Mouse (Mus musculus) neural tube, embryonic 14.5 days (tissue): ENCODE results near the gene Ptges3l. TPM values are rescaled to one million over a fixed set of nuclear protein-coding genes. Genes with fewer than 3 reads are reported as not detected.
"Not testable (repeated sequence)": the region's sequence is repeated elsewhere in the genome, so short reads cannot be mapped to it uniquely, and the experiment has no call there.

Source experiments
- ATAC-seq: fragments of 200-750 bp; cut with Nextera tagmentation; 2 replicates; pipeline ENCODE4 v1.8.0; 2017; ENCODE audit warnings: low read depth, mild to moderate bottlenecking, moderate TSS enrichment, moderate library complexity
- H3K27ac ChIP-seq: fragments of 300-500 bp; sonication (generic); 2 replicates; pipeline ENCODE4 v1.5.1; 2014; ENCODE audit warnings: low read depth, mild to moderate bottlenecking, control low read depth, low read length, moderate library complexity, mixed read lengths
- H3K27me3 ChIP-seq: fragments of 300-500 bp; sonication (generic); 2 replicates; pipeline ENCODE4 v1.6.1; 2014; ENCODE audit warnings: low read length; ENCODE audit not compliant: control insufficient read depth, insufficient read depth
- H3K36me3 ChIP-seq: fragments of 300-500 bp; sonication (generic); 2 replicates; pipeline ENCODE4 v1.6.1; 2014; ENCODE audit warnings: low read length, mixed read lengths; ENCODE audit not compliant: control insufficient read depth, insufficient read depth
- H3K4me1 ChIP-seq: fragments of 300-500 bp; sonication (generic); 2 replicates; pipeline ENCODE4 v1.6.1; 2014; ENCODE audit warnings: low read length; ENCODE audit not compliant: control insufficient read depth, insufficient read depth
- H3K4me2 ChIP-seq: fragments of 300-500 bp; sonication (generic); 2 replicates; pipeline ENCODE4 v1.6.1; 2014; ENCODE audit warnings: mild to moderate bottlenecking, low read depth, low read length, control low read depth
- H3K4me3 ChIP-seq: fragments of 300-500 bp; sonication (generic); 2 replicates; pipeline ENCODE4 v1.5.1; 2014; ENCODE audit warnings: low read depth, low read length, control low read depth, mixed read lengths
- H3K9ac ChIP-seq: fragments of 300-500 bp; sonication (generic); replicated peaks from 2 replicates; pipeline ENCODE4 v1.6.1; 2014; ENCODE audit warnings: low read depth, mild to moderate bottlenecking, control low read depth, low read length, mixed read lengths
- H3K9me3 ChIP-seq: fragments of 300-500 bp; sonication (generic); 2 replicates; pipeline ENCODE4 v1.6.1; 2016; ENCODE audit warnings: low read length; ENCODE audit not compliant: control insufficient read depth
- WGBS: fragments of 180-500 bp; shearing (Covaris S2); extraction: QIAGEN DNeasy Blood & Tissue Kit; methylation state at CpG from one replicate; pipeline ENCODE4 v1.1.7; 2014; 5-methylcytosine and 5-hydroxymethylcytosine counted together
- polyA plus RNA-seq: library from polyadenylated mRNA; unstranded; fragments of >200 nt; fragmentation: Nextera tagmentation; extraction: Ambion mirVana; gene quantifications from 2 replicates; pipeline ENCODE4 v1.2.1, GENCODE M21; 2014

Ptges3l gene
- polyA plus RNA-seq, 1 experiment from 2014 or later = 1.8 TPM

GRCm38 (mm10) chr11:101418991-101419390 is 6.1 kb downstream of the Ptges3l start:
- no peaks in the 10 kb centered on the region for H3K27me3 ChIP-seq
- no peak overlapping the region for H3K27ac ChIP-seq
- peaks cover 6% of the 10 kb centered on the region; the same call in 1 of the 2 replicates for H3K4me1 ChIP-seq
- H3K9me3 ChIP-seq = no peaks in the 10 kb centered on the region
- no peak overlapping the region for H3K4me3 ChIP-seq
- ATAC-seq = no peak
- H3K4me2 ChIP-seq = no peak overlapping the region
- H3K36me3 ChIP-seq = no peaks in the 10 kb centered on the region
- no peak overlapping the region for H3K9ac ChIP-seq
- WGBS = 61% methylated on average over 6 of the region's 6 CpGs

- peak; percentile 80 for ATAC-seq
- Histone ChIP-seq H3K27ac (peak within 1 kb of the TSS; percentile 85), H3K9ac (peak within 1 kb of the TSS; percentile 74), H3K4me1 (peaks cover 5% of the 10 kb centered on the region; the same call in 1 of the 2 replicates), H3K4me3 (peak within 1 kb of the TSS; percentile 77), H3K36me3 (peaks cover 5% of the 10 kb centered on the region; the same call in 1 of the 2 replicates), H3K9me3 (no peaks in the 10 kb centered on the region), H3K4me2 (peak within 1 kb of the TSS; percentile 75), H3K27me3 (no peaks in the 10 kb centered on the region)
- under 1% methylated on average over 45 of the region's 45 CpGs for WGBS
Observed at GRCm38 (mm10) chr11:101417101-101417855, 7.9 kb downstream of the Ptges3l start, which contains the start of gene Aarsd1. Gene Aarsd1 (minus strand): TSS chr11:101417615.

- ATAC-seq = peak; percentile 49; the same call in 1 of the 2 replicates
Observed at GRCm38 (mm10) chr11:101416433-101417100, 8.6 kb downstream of the Ptges3l start.

GRCm38 (mm10) chr11:101415306-101415705 is 9.8 kb downstream of the Ptges3l start:
- Histone ChIP-seq H3K36me3 (peaks cover 17% of the 10 kb centered on the region; the same call in 1 of the 2 replicates), H3K4me1 (peaks cover 5% of the 10 kb centered on the region; the same call in 1 of the 2 replicates), H3K9me3 (no peaks in the 10 kb centered on the region), H3K9ac (no peak overlapping the region), H3K27me3 (no peaks in the 10 kb centered on the region), H3K27ac (no peak overlapping the region), H3K4me2 (no peak overlapping the region), H3K4me3 (no peak overlapping the region)
- 87% methylated on average over 2 of the region's 2 CpGs for WGBS
- ATAC-seq = no peak

More at GRCm38 (mm10) chr11:101416433-101417100, 8.6 kb downstream of the Ptges3l start:
- peak overlapping the region; percentile 75 for H3K4me2 ChIP-seq
- peak overlapping the region; percentile 74 for H3K9ac ChIP-seq
- peaks cover 5% of the 10 kb centered on the region; the same call in 1 of the 2 replicates for H3K4me1 ChIP-seq
- no peaks in the 10 kb centered on the region for H3K27me3 ChIP-seq
- WGBS = 1% methylated on average over 11 of the region's 11 CpGs
- H3K36me3 ChIP-seq = peaks cover 11% of the 10 kb centered on the region; the same call in 1 of the 2 replicates
- H3K9me3 ChIP-seq = no peaks in the 10 kb centered on the region
- H3K27ac ChIP-seq = peak overlapping the region; percentile 85
- H3K4me3 ChIP-seq = peak overlapping the region; percentile 77

GRCm38 (mm10) chr11:101395110-101395509 is 30.0 kb downstream of the Ptges3l start:
- WGBS = 5% methylated on average over 8 of the region's 8 CpGs
- Histone ChIP-seq H3K4me2 (no peak overlapping the region), H3K9ac (no peak overlapping the region), H3K27me3 (no peaks in the 10 kb centered on the region), H3K9me3 (no peaks in the 10 kb centered on the region), H3K27ac (no peak overlapping the region), H3K4me3 (no peak overlapping the region), H3K4me1 (no peaks in the 10 kb centered on the region), H3K36me3 (no peaks in the 10 kb centered on the region)
- no peak for ATAC-seq

GRCm38 (mm10) chr11:101381817-101382216 is 43.3 kb downstream of the Ptges3l start:
- Histone ChIP-seq H3K9ac (no peak overlapping the region), H3K27ac (no peak overlapping the region), H3K36me3 (no peaks in the 10 kb centered on the region), H3K9me3 (no peaks in the 10 kb centered on the region), H3K4me3 (no peak overlapping the region), H3K4me1 (no peaks in the 10 kb centered on the region), H3K27me3 (no peaks in the 10 kb centered on the region), H3K4me2 (no peak overlapping the region)
- ATAC-seq = no peak
- 14% methylated on average over 4 of the region's 4 CpGs for WGBS

GRCm38 (mm10) chr11:101378926-101379325 is 46.2 kb downstream of the Ptges3l start:
- H3K4me1 ChIP-seq = no peaks in the 10 kb centered on the region
- no peak overlapping the region for H3K4me3 ChIP-seq
- no peak for ATAC-seq
- no peak overlapping the region for H3K27ac ChIP-seq
- 87% methylated on average over 6 of the region's 6 CpGs for WGBS
- no peaks in the 10 kb centered on the region for H3K36me3 ChIP-seq
- no peaks in the 10 kb centered on the region for H3K9me3 ChIP-seq
- no peak overlapping the region for H3K4me2 ChIP-seq
- no peaks in the 10 kb centered on the region for H3K27me3 ChIP-seq
- H3K9ac ChIP-seq = no peak overlapping the region

- H3K27me3 ChIP-seq, ATAC-seq, H3K4me3 ChIP-seq, H3K9ac ChIP-seq, H3K4me1 ChIP-seq, H3K27ac ChIP-seq, H3K36me3 ChIP-seq, H3K9me3 ChIP-seq, H3K4me2 ChIP-seq: not testable (repeated sequence)
- WGBS = 91% methylated on average over 8 of the region's 8 CpGs
Observed at GRCm38 (mm10) chr11:101378196-101378595, 46.9 kb downstream of the Ptges3l start.

GRCm38 (mm10) chr11:101374421-101374938 is 50.7 kb downstream of the Ptges3l start:
- Histone ChIP-seq H3K27ac (no peak overlapping the region), H3K9me3 (no peaks in the 10 kb centered on the region), H3K27me3 (no peaks in the 10 kb centered on the region), H3K4me3 (no peak overlapping the region), H3K4me2 (no peak overlapping the region), H3K36me3 (no peaks in the 10 kb centered on the region), H3K4me1 (no peaks in the 10 kb centered on the region), H3K9ac (no peak overlapping the region)
- ATAC-seq = no peak
- WGBS = 71% methylated on average over 7 of the region's 7 CpGs
